Mouse (Mus musculus) testis, postnatal 14 days (tissue): ENCODE measurements around the gene Abcg5.

Experiments
- DNase-seq: peaks from one replicate; pipeline ENCODE4 v3.0.0; 2021; ENCODE audit warnings: low spot score

Abcg5 gene

GRCm38 (mm10) chr17:84682734-84683717 is at the start of gene Abcg5:
Gene Abcg5, minus strand, starts transcription at chr17:84683011.
- no peak for DNase-seq

- DNase-seq = no peak
Measured at GRCm38 (mm10) chr17:84732612-84733011, 49.8 kb upstream of the Abcg5 start.

GRCm38 (mm10) chr17:84731361-84731760 is 48.5 kb upstream of the Abcg5 start:
- no peak for DNase-seq

GRCm38 (mm10) chr17:84729140-84729539 is 46.3 kb upstream of the Abcg5 start:
- DNase-seq = no peak

- no peak for DNase-seq
Measured at GRCm38 (mm10) chr17:84728201-84728911, 45.5 kb upstream of the Abcg5 start.

GRCm38 (mm10) chr17:84725163-84725562 is 42.4 kb upstream of the Abcg5 start:
- no peak for DNase-seq

GRCm38 (mm10) chr17:84724028-84724427 is 41.2 kb upstream of the Abcg5 start:
- no peak for DNase-seq

GRCm38 (mm10) chr17:84719105-84719504 is 36.3 kb upstream of the Abcg5 start:
- no peak for DNase-seq

- DNase-seq = no peak
Measured at GRCm38 (mm10) chr17:84717416-84717815, 34.6 kb upstream of the Abcg5 start.

GRCm38 (mm10) chr17:84716252-84716872 is 33.6 kb upstream of the Abcg5 start:
- DNase-seq = no peak

- no peak for DNase-seq
Measured at GRCm38 (mm10) chr17:84714930-84715329, 32.1 kb upstream of the Abcg5 start.

- no peak for DNase-seq
Measured at GRCm38 (mm10) chr17:84713563-84714164, 30.9 kb upstream of the Abcg5 start.

- DNase-seq = no peak
Measured at GRCm38 (mm10) chr17:84709403-84709851, 26.6 kb upstream of the Abcg5 start.

- DNase-seq = no peak
Measured at GRCm38 (mm10) chr17:84708818-84709217, 26.0 kb upstream of the Abcg5 start.

GRCm38 (mm10) chr17:84707407-84707806 is 24.6 kb upstream of the Abcg5 start:
- no peak for DNase-seq

GRCm38 (mm10) chr17:84698727-84699126 is 15.9 kb upstream of the Abcg5 start:
- DNase-seq = no peak

GRCm38 (mm10) chr17:84696537-84696936 is 13.7 kb upstream of the Abcg5 start:
- DNase-seq = no peak

- DNase-seq = no peak
Measured at GRCm38 (mm10) chr17:84693741-84694140, 10.9 kb upstream of the Abcg5 start.

GRCm38 (mm10) chr17:84690111-84690510 is 7.3 kb upstream of the Abcg5 start:
- no peak for DNase-seq

- DNase-seq = no peak
Measured at GRCm38 (mm10) chr17:84689316-84689715, 6.5 kb upstream of the Abcg5 start.

- DNase-seq = no peak
Measured at GRCm38 (mm10) chr17:84688834-84689233, 6.0 kb upstream of the Abcg5 start.

GRCm38 (mm10) chr17:84687994-84688393 is 5.2 kb upstream of the Abcg5 start:
- no peak for DNase-seq
